Mouse (Mus musculus): ENCODE data around the gene Tprkb. TPM values are rescaled to one million over a fixed set of nuclear protein-coding genes. Genes with fewer than 3 reads are reported as not detected.
"Not testable (repeated sequence)": the region's sequence is repeated elsewhere in the genome, so short reads cannot be mapped to it uniquely, and the experiment has no call there.

Gene Tprkb
- 31.3 and 32.1 TPM in 2 replicates for polyA plus RNA-seq (2015; fragmentation: Nextera tagmentation; extraction: Ambion mirVana)

DNA sequence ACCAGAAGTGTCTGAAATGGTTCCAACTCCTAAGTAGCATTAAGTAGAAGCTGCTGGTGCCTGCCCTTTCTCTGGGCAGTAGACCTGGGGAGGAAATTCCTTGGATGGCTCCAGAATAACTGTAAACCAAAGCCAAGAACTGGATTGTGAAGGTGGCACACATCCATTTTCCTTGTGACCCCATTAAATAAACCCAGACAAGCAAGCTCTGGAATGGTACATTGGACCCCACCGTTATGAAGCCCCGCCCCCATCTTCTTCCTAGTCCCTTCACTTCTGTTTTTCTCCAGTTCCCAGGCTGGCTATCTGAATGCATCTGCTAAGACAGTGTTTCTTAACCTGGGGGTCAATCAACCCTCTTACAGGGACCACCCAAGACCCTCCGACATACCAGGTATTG, at the start of gene Tprkb:
Gene Tprkb, plus strand, starts transcription at position 279 of the 400 bp plus-strand sequence.
- Histone ChIP-seq H3K4me3 (replicated peaks) (no peak within 1 kb of the TSS), H3K27me3 (replicated peaks) (no peaks in the 10 kb centered on the region), H3K9me3 (no peaks in the 10 kb centered on the region), H3K9ac (no peak within 1 kb of the TSS), H3K27ac (no peak within 1 kb of the TSS), H3K4me2 (no peak within 1 kb of the TSS), H3K36me3 (no peaks in the 10 kb centered on the region), H3K4me1 (peaks cover 10% of the 10 kb centered on the region)
- 77% methylated on average over 3 of the region's 3 CpGs for WGBS
- ATAC-seq (ENCODE audit: insufficient read depth, low FRiP score, low read depth) = no peak

DNA sequence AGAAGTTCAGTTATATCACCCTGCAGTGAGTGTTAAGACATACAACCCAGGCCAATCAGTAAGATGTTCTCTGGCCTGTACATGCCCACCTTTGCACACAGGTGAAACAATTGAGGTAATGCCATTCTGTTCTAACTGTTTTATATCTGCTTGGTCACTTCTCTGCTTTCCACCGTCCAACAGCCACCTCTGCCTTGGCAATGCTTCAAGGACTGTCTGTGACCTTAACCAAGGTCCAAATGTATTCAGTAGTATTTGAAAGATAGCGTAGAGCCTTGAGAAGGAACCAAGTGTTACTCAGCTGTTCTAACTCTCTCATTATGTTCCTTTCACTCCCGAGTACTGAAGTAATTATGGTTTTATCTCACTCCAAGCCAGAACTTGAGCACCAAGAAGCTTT, 49.1 kb upstream of the Tprkb start:
- H3K4me2 ChIP-seq = no peak overlapping the region
- H3K27me3 ChIP-seq (replicated peaks) = no peaks in the 10 kb centered on the region
- no peaks in the 10 kb centered on the region for H3K9me3 ChIP-seq
- H3K36me3 ChIP-seq = no peaks in the 10 kb centered on the region
- no peak overlapping the region for H3K4me3 ChIP-seq (replicated peaks)
- no peak overlapping the region for H3K27ac ChIP-seq
- H3K9ac ChIP-seq = no peak overlapping the region
- 70% methylated on average over 3 of the region's 3 CpGs for WGBS
- ATAC-seq (ENCODE audit: insufficient read depth, low FRiP score, low read depth) = no peak
- H3K4me1 ChIP-seq = no peaks in the 10 kb centered on the region

DNA sequence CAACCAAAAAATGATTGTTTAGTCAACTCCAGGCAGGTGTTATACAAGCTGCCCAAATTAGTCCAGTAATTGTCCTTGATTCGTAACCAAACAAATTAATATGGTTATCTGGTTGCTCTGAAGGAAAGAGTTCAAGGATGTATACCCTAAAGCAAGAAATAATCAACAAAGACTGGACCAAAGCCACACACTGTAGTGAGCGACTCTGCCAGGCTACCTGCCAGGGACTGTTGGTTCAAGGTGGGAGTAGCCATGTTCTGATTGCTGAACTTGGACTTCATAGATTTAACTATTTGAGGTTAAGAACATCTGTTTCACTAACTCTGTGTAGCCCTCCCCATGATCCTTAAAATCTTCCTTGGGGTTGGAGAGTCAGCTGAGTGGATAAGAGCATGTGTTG, 48.5 kb upstream of the Tprkb start:
- Histone ChIP-seq H3K4me3 (replicated peaks) (no peak overlapping the region), H3K36me3 (no peaks in the 10 kb centered on the region), H3K9me3 (no peaks in the 10 kb centered on the region), H3K27ac (no peak overlapping the region), H3K9ac (no peak overlapping the region), H3K27me3 (replicated peaks) (no peaks in the 10 kb centered on the region), H3K4me1 (no peaks in the 10 kb centered on the region), H3K4me2 (no peak overlapping the region)
- no peak for ATAC-seq (ENCODE audit: insufficient read depth, low FRiP score, low read depth)
- WGBS = 75% methylated on average over 2 of the region's 2 CpGs

DNA sequence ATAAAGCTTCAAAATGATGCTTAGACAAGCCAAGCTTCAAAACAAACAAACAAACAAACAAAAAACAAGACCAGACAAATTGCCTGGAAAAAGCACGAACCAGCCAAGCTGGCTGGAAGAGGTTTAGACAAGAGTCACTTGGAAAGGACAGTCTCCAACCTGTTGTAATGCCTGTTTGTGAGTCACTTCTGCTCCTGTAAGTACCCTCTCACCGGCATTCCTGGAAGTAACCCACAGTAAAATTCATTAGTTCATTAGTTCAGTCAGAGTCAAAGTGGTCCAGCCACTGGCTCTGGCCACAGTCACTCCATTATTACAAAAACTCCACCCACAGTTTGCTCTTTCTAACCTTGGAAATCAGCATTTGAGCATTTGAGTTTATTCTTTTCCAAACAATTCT, 47.8 kb upstream of the Tprkb start:
- Histone ChIP-seq H3K27me3 (replicated peaks) (no peaks in the 10 kb centered on the region), H3K9ac (no peak overlapping the region), H3K4me3 (replicated peaks) (no peak overlapping the region), H3K27ac (no peak overlapping the region), H3K4me1 (no peaks in the 10 kb centered on the region), H3K36me3 (no peaks in the 10 kb centered on the region), H3K9me3 (no peaks in the 10 kb centered on the region), H3K4me2 (no peak overlapping the region)
- 88% methylated on average over 2 of the region's 2 CpGs for WGBS
- ATAC-seq (ENCODE audit: insufficient read depth, low FRiP score, low read depth) = no peak

DNA sequence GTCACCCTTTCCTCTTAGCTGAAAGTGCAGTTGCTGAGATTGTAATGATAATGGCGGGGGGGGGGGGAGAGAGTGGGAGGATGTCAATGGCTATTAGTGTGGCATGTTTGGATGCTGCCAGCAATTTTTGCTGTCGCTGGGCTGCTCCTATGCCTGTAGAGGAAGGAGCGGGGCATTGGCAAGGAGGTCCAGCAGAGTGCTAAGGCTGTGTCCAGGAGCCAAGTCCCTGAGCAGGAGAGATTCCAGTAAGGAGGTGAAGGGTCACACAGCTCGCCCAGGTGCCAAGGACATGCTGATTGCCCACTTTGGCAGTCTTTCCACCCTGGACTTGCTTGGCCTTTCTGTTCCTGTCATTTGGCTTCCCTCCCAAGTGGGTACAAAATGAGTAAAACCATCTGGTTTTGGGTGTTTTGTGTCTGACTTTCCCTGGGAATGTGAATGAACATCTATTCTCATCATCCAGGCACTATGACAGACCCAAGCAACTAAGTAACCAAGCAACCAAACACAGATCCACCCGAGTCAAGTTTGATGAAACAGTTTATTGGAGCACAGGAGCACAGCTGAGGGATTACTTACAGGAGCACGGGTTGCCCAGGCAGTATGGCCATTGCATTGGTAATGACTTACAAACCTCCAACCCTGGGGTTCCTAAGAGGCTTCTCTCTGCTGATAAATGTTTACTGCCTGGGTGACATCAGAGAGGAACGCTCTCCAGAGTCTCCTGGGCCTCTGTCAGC, 46.6 kb upstream of the Tprkb start:
- H3K27me3 ChIP-seq (replicated peaks); H3K4me3 ChIP-seq (replicated peaks); H3K27ac ChIP-seq; H3K4me1 ChIP-seq; H3K36me3 ChIP-seq; H3K9ac ChIP-seq; ATAC-seq (ENCODE audit: insufficient read depth, low FRiP score, low read depth); H3K9me3 ChIP-seq; H3K4me2 ChIP-seq: not testable (repeated sequence)
- WGBS = 54% methylated on average over 6 of the region's 7 CpGs

DNA sequence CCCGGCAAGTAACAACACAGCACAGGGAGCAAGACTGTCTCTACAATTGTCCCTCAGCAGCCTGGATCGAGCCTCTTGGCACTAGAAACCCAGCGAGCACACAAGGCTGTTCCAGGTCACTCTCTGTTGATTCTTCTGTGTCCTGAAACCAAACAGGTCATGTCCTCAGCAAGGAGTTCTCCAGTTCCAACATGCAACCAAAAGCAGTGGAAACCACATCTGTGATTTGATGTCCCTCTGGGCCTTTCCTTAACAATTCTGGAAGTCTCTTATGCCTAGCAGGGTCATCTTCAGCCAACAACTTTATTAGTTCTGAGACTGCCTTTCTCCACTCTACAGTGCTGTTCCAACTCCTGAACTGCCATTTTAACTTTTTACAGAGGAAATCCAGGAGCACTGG, 45.5 kb upstream of the Tprkb start:
- not testable (repeated sequence) for H3K36me3 ChIP-seq; ATAC-seq (ENCODE audit: insufficient read depth, low FRiP score, low read depth); H3K4me2 ChIP-seq; H3K27ac ChIP-seq; H3K4me3 ChIP-seq (replicated peaks); H3K9me3 ChIP-seq; H3K27me3 ChIP-seq (replicated peaks); H3K4me1 ChIP-seq; H3K9ac ChIP-seq
- WGBS = 81% methylated on average over 3 of the region's 3 CpGs

DNA sequence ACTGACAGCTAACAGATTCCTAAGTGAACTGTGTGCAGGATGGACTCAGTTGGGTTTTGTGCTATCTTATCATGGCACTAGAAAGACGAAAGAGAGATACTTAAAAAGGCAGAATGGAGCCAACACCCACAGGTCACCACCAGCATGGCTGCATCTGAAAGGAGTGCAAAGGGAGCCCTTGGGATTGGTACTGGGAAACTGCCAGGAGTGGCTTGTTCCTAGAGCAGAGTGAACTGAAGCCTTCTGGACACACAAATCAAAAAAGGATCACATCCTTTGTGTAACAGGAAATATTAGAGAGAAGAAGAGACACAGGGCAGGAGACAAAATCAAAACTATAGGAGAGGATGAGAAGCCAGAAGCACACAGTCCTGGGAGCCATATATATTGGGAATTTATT, 44.7 kb upstream of the Tprkb start:
- not testable (repeated sequence) for H3K4me1 ChIP-seq; H3K27ac ChIP-seq; ATAC-seq (ENCODE audit: insufficient read depth, low FRiP score, low read depth); H3K27me3 ChIP-seq (replicated peaks); H3K4me2 ChIP-seq; H3K9me3 ChIP-seq; H3K36me3 ChIP-seq; H3K9ac ChIP-seq; H3K4me3 ChIP-seq (replicated peaks)
- WGBS = 65% methylated on average over 1 of the region's 1 CpGs

DNA sequence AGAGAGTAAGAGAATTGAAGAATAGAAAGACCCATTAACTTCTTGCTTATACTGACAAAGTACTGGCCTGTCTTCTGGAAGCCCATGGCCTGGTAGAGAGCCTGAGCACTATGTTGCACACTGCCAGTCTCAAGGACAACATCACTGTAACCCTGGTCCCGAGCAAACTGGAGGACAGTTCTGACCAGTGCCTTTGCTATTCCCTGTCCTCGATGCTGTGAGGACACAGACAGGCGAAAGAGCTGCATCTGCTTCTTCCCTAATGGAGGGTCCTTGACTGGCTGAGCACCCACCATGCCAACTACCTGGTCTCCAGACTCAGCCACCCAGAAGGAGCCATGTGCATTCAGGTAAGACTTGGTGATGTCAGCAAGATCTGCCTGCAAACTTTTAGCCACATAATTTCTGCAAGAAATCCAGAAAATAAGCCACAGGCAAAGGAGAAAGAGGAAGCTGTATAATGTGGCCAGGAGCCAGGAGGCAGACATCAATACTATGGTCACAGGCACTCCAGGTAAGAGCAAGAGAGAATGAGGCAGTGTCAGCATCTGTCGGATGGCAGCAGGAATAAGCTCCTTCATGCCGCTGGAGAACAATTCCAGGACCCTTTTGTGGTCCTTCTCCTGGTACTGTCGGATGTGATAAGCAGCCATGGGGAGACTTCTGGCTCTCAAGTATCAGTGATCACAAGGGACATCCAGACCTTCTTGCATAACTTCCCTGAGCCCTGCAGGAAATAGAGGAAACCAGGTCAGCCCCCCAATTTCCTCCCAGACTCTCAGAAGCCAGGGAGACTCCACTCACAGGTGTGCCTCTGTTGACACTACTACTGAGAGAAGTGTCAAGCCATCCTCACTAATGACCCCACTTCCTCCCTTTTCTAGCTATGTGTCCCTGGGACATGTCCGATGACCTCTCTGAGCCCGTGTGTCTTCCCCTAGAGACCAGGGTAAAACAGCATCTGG, 43.7 kb upstream of the Tprkb start:
- Histone ChIP-seq H3K4me2 (no peak overlapping the region), H3K4me1 (no peaks in the 10 kb centered on the region), H3K4me3 (replicated peaks) (no peak overlapping the region), H3K36me3 (no peaks in the 10 kb centered on the region), H3K9me3 (no peaks in the 10 kb centered on the region), H3K9ac (no peak overlapping the region), H3K27me3 (replicated peaks) (no peaks in the 10 kb centered on the region), H3K27ac (no peak overlapping the region)
- WGBS = 80% methylated on average over 8 of the region's 8 CpGs
- ATAC-seq (ENCODE audit: insufficient read depth, low FRiP score, low read depth) = no peak

DNA sequence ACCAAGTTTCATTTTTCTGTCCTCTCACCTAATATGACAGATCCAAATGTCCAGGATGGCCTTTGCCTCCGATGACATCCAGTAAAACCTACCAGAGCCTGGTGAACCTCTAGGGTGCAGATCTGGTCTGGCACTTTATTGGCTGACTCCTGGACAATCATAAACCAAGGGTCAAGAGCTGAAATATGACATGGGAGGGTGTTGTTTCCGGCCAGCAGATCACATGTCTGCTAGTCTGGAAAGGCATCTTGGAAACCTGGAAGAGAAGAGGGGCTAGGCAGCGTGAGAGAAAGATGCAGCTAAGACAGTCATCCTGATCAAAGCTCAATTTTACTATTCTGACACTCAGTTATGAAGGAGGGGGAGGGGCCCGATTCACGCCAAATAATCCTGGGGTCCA, 42.7 kb upstream of the Tprkb start, which contains the start of gene Nat8f2:
Gene Nat8f2, minus strand, starts transcription at position 153 of the 400 bp plus-strand sequence.
- not testable (repeated sequence) for H3K27ac ChIP-seq; H3K36me3 ChIP-seq; H3K27me3 ChIP-seq (replicated peaks); H3K4me1 ChIP-seq; H3K4me2 ChIP-seq; H3K9ac ChIP-seq; H3K9me3 ChIP-seq; ATAC-seq (ENCODE audit: insufficient read depth, low FRiP score, low read depth); H3K4me3 ChIP-seq (replicated peaks)
- 68% methylated on average over 5 of the region's 5 CpGs for WGBS

DNA sequence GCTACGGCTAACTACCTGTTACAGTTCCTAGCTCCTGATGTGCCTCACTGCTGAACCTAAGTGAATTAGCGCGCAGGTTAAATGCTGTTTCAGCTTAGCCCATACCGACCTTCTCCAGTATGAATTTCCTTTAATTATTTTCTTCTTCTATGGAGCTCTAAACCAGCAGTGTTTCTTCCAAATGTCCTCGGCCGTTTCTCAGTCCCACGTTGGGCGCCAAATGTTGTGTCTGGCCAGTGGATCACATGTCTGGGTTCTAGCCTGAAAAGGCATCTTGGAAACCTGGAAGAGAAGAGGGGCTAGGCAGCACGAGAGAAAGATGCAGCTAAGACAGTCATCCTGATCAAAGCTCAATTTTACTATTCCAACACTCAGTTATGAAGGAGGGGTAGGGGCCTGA, 28.4 kb upstream of the Tprkb start:
- not testable (repeated sequence) for H3K9me3 ChIP-seq; H3K4me3 ChIP-seq (replicated peaks); H3K4me2 ChIP-seq; H3K27me3 ChIP-seq (replicated peaks); ATAC-seq (ENCODE audit: insufficient read depth, low FRiP score, low read depth); H3K27ac ChIP-seq; H3K4me1 ChIP-seq; H3K36me3 ChIP-seq; H3K9ac ChIP-seq
- WGBS = 92% methylated on average over 9 of the region's 9 CpGs

DNA sequence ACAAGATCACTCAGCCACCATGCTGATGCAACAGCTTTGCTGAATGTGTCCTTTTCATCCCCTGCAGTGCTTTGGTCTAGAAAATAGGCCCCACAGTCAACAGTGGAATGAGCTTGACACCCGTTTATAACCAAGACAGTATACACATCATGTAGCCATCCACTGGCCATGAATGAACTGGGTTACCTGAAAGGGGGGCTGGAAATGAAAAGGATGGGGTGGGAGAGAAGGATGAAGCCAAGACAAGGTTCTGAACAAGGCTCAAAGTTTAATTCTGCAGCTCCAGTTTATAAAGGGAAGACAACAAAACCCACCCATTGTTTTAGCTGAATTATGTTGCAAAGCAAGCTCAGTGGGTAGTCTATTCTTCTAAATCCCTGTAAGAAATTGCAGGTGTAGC, 27.4 kb upstream of the Tprkb start:
- WGBS = 86% methylated on average over 1 of the region's 1 CpGs
- H3K27me3 ChIP-seq (replicated peaks) = no peaks in the 10 kb centered on the region
- H3K4me2 ChIP-seq = no peak overlapping the region
- H3K27ac ChIP-seq = no peak overlapping the region
- ATAC-seq (ENCODE audit: insufficient read depth, low FRiP score, low read depth) = no peak
- peaks cover 10% of the 10 kb centered on the region; the same call in 1 of the 2 replicates for H3K9me3 ChIP-seq
- no peak overlapping the region for H3K9ac ChIP-seq
- H3K4me1 ChIP-seq = no peaks in the 10 kb centered on the region
- no peaks in the 10 kb centered on the region for H3K36me3 ChIP-seq
- no peak overlapping the region for H3K4me3 ChIP-seq (replicated peaks)

DNA sequence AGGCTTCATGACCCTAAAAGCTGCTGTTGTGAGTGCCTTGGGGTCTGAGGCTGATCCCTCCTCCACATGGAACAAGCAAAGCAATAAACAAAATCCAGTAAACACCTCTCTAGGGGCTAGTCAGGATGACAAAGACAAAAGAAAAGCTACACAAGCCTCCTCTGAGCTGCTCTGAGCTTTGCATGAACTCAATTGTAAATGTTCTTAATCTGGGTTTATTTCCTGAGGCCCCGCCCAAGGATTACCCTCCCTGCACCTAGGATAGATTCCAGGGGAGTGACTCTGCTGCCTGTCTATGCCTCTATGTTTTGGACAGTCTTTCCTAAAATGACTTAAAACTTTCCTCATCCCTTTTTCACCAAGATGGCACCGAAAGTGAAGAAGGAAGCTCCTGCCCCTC, 22.7 kb upstream of the Tprkb start:
- H3K4me3 ChIP-seq (replicated peaks) = no peak overlapping the region
- no peak overlapping the region for H3K9ac ChIP-seq
- no peak for ATAC-seq (ENCODE audit: insufficient read depth, low FRiP score, low read depth)
- no peak overlapping the region for H3K27ac ChIP-seq
- H3K9me3 ChIP-seq = no peaks in the 10 kb centered on the region
- no peaks in the 10 kb centered on the region for H3K4me1 ChIP-seq
- WGBS = 85% methylated on average over 2 of the region's 2 CpGs
- no peak overlapping the region for H3K4me2 ChIP-seq
- H3K27me3 ChIP-seq (replicated peaks) = no peaks in the 10 kb centered on the region
- no peaks in the 10 kb centered on the region for H3K36me3 ChIP-seq
